Mouse (Mus musculus) C2C12 (cell line): ENCODE data around the gene Gm20388. TPM values are rescaled to one million over a fixed set of nuclear protein-coding genes. Genes with fewer than 3 reads are reported as not detected.
"Not testable (repeated sequence)": the region's sequence is repeated elsewhere in the genome, so short reads cannot be mapped to it uniquely, and the experiment has no call there.

Experiments
- H3K27me3 ChIP-seq: one replicate; pipeline ENCODE4 v1.6.1; 2011; ENCODE audit not compliant: control insufficient read depth, insufficient read depth, insufficient read length
- H3K36me3 ChIP-seq: one replicate; pipeline ENCODE4 v1.6.1; 2011; ENCODE audit not compliant: control insufficient read depth, insufficient read depth
- H3K4me3 ChIP-seq: one replicate; pipeline ENCODE4 v1.5.1; 2011; ENCODE audit warnings: mild to moderate bottlenecking, control low read depth; ENCODE audit not compliant: poor library complexity, insufficient read depth, severe bottlenecking
- H3K79me2 ChIP-seq: one replicate; pipeline ENCODE4 v1.6.1; 2011; ENCODE audit not compliant: control insufficient read depth, insufficient read depth
- H3K79me3 ChIP-seq: one replicate; pipeline ENCODE4 v1.6.1; 2011; ENCODE audit warnings: low read depth, control low read depth
- H3ac ChIP-seq: one replicate; pipeline ENCODE3; 2011; ENCODE audit warnings: low read depth; ENCODE audit not compliant: control insufficient read depth, insufficient read length
- CEBPB ChIP-seq: IDR thresholded peaks from one replicate; pipeline ENCODE4 v1.6.1; 2011; ENCODE audit warnings: low read depth, mild to moderate bottlenecking, control low read depth, moderate library complexity
- CTCF ChIP-seq: IDR thresholded peaks from one replicate; pipeline ENCODE4 v1.5.1; 2011; ENCODE audit not compliant: control insufficient read depth, insufficient read depth, insufficient read length
- FOSL1 ChIP-seq: IDR thresholded peaks from one replicate; pipeline ENCODE4 v1.8.0; 2011; ENCODE audit warnings: mild to moderate bottlenecking, low read length; ENCODE audit not compliant: poor library complexity, insufficient read depth, severe bottlenecking
- MAX ChIP-seq: IDR thresholded peaks from one replicate; pipeline ENCODE4 v1.6.1; 2011; ENCODE audit warnings: mild to moderate bottlenecking, control low read depth
- MYOD1 ChIP-seq: IDR thresholded peaks from one replicate; pipeline ENCODE4 v1.6.1; 2011; ENCODE audit warnings: low read depth; ENCODE audit not compliant: control insufficient read depth, insufficient read length
- MYOG ChIP-seq: IDR thresholded peaks from one replicate; pipeline ENCODE4 v1.6.1; 2011; ENCODE audit not compliant: control insufficient read depth, insufficient read length; ENCODE audit errors: extremely low read depth
- USF1 ChIP-seq: IDR thresholded peaks from one replicate; pipeline ENCODE4 v1.6.1; 2011; ENCODE audit warnings: low read depth, mild to moderate bottlenecking, control low read depth, moderate library complexity
- polyA plus RNA-seq: library from polyadenylated mRNA; unstranded; fragments of >200 nt; fragmentation: generic; extraction: Trizol; gene quantifications from one replicate; pipeline ENCODE4 v1.2.1, GENCODE M21; 2012; ENCODE audit warnings: missing spikeins

Gm20388 gene
- polyA plus RNA-seq, 1 experiment = 15.0 TPM

DNA sequence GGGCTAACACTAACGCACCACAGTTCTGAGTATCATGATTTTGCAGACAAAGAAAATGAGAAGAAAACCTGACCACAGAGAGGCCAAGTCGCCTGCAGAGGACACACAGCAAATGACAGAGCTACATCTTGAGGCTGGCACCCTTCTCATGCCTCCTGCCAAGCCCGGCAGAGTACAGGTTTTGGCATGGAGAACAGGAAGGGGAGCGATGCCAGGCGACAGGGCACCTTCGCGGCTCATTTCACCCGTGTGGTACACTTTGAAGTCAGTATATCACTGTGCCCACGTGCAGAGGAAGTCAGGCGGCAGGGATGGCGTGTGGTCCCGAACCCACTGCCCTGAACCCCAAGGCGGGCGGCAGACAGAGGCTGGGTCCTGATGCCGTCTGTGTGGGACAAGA lies 1750.0 kb downstream of the Gm20388 start:
- H3K4me3 ChIP-seq = no peak overlapping the region
- TF ChIP-seq FOSL1 (no peak), CEBPB (no peak)
- H3ac ChIP-seq = no peak overlapping the region
- no peaks in the 10 kb centered on the region for H3K79me3 ChIP-seq
- H3K79me2 ChIP-seq = no peaks in the 10 kb centered on the region
- no peaks in the 10 kb centered on the region for H3K36me3 ChIP-seq
- no peaks in the 10 kb centered on the region for H3K27me3 ChIP-seq

DNA sequence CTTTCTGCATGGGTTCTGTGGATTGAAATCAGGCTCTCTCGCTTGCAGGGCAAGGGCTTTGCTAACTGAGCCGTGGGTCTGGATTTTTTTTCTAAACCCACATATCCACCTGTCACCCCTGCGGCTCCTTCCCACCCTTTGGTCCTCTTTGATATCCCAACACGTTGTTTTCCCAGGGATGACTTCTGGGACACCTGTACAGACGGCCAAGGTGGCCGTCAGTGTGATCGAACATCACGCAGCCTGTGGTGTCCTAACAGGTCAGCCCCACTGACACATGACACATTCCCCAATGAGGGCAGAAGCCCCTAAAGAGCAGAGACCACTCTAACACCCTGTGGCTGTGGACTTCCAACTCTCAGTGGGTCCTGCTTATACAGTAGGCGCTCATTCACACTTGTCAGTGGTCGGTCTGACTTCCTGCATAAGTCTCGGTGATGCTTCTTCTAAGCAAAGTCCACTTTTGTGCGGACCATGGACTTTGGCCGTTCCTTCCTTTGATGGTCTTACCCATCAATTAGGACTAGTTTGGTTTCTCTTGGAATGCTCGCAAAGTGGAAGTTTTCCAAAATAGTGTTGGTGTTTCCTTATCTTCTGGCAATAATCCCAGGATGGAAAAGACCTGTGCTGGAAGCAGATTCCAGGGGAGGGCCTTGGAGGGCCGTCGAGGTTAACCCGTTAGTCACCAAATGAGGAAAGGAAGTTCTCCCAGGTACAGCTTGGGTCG lies 1751.2 kb downstream of the Gm20388 start:
- no peaks in the 10 kb centered on the region for H3K79me2 ChIP-seq
- no peaks in the 10 kb centered on the region for H3K27me3 ChIP-seq
- TF ChIP-seq CTCF (no peak), MAX (no peak), MYOG (no peak), CEBPB (no peak), USF1 (no peak), FOSL1 (no peak), MYOD1 (no peak)
- H3K4me3 ChIP-seq = no peak overlapping the region
- no peak overlapping the region for H3ac ChIP-seq
- no peaks in the 10 kb centered on the region for H3K36me3 ChIP-seq
- no peaks in the 10 kb centered on the region for H3K79me3 ChIP-seq

DNA sequence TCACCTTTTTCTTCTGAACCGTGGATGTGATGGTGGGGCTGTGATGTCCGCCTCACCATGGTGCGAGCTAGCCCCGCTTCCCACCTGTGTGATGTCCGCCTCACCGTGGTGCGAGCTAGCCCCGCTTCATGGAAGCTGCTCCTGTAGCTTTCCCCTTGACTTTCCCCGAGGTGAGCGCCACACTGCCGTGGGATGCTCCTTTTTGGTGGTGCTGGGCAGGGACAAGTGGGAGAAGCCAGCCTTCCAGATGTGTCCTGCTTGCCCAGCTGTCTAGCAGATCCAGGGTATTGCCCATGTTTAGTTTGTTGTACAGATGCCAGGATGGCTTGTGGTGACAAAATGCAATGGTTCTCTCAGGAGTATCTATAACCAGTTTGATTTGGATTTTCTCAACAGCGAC lies 1752.5 kb downstream of the Gm20388 start:
- no peaks in the 10 kb centered on the region for H3K79me3 ChIP-seq
- no peaks in the 10 kb centered on the region for H3K27me3 ChIP-seq
- no peak overlapping the region for H3ac ChIP-seq

DNA sequence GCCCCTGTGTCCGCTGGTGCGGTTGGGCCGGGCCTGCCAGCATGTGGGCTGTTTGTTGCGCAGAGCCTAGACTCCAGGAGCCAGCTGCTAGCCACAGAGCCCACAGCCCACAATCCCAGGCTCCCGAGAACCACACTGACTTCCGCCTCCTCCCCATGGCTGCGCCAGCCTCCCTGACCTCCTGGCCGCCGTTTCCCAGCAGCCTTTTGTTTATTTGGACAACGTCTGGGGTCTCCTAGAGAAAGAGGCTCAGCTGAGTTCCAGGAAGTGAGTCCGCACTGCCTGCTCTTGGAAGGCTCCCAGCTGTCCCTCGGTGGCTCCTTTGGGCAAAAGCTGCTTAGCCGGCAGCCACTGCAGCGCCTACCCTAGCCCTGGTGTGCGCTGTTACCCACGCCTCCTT lies 1754.7 kb downstream of the Gm20388 start:
- Histone ChIP-seq H3K27me3 (no peaks in the 10 kb centered on the region), H3K79me3 (no peaks in the 10 kb centered on the region), H3ac (peak overlapping the region; percentile 23), H3K79me2 (no peaks in the 10 kb centered on the region), H3K36me3 (no peaks in the 10 kb centered on the region), H3K4me3 (no peak overlapping the region)
- no peak for TF ChIP-seq FOSL1
- peak; percentile 62 for TF ChIP-seq MYOD1

More for the DNA sequence above, 1752.5 kb downstream of the Gm20388 start:
- Histone ChIP-seq H3K4me3 (no peak overlapping the region), H3K36me3 (no peaks in the 10 kb centered on the region), H3K79me2 (no peaks in the 10 kb centered on the region)
- no peak for TF ChIP-seq USF1
- TF ChIP-seq FOSL1 = no peak
- no peak for TF ChIP-seq MYOD1
- TF ChIP-seq CEBPB = no peak
- TF ChIP-seq CTCF = no peak
- no peak for TF ChIP-seq MYOG
- TF ChIP-seq MAX = no peak

DNA sequence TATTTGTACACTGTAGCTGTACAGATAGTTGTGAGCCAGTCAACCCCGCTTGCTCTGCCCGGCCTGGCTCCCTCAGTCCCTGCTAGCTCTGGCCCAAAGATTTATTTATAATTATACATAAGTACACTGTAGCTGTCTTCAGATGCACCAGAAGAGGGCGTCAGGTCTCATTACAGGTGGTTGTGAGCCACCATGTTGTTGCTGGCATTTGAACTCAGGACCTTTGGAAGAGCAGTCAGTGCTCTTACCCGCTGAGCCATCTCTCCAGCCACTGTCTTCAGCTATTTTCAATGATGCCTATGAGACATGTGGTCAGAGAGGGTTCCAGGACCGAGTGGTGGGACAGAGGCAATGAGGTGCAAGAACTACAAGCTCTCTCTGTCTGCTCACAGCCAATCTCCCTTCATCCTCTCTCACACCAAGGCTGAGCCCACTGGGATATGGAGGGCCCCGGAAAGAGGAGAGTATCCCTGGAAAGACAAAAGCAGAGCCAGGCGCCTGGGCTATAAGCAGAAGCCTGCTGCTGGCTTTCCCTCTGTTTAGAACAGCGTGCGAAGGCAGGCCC lies 1757.4 kb downstream of the Gm20388 start:
- not testable (repeated sequence) for H3K79me3 ChIP-seq, H3K36me3 ChIP-seq, H3K4me3 ChIP-seq

DNA sequence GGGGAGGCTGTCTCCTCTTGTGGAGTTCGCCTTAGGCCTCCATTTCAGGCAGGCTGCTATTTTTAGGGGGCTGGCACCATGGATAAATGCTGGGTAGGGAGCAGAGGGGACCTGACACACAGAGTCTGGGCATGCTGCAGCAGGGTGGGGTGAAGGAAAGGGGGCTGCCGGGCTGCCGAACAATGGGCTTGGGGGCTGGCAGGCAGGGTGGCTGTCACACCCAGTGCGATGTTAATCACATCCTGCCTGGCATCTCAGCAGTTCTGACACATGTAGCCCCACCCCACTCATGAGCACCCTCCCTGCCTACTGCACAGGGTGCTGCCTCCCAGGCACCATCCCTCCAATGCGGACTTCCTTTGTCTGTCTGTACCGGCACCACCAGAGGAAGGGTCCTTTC lies 1757.9 kb downstream of the Gm20388 start:
- Histone ChIP-seq H3K36me3 (no peaks in the 10 kb centered on the region), H3ac (peak overlapping the region; percentile 58), H3K79me2 (no peaks in the 10 kb centered on the region), H3K27me3 (no peaks in the 10 kb centered on the region), H3K79me3 (no peaks in the 10 kb centered on the region), H3K4me3 (peak overlapping the region; percentile 28)
- TF ChIP-seq MYOD1 = no peak
- TF ChIP-seq USF1 = no peak
- no peak for TF ChIP-seq FOSL1
- peak; percentile 79 for TF ChIP-seq MAX

More for the DNA sequence above, 1757.4 kb downstream of the Gm20388 start:
- not testable (repeated sequence) for H3K27me3 ChIP-seq, H3K79me2 ChIP-seq
- peak overlapping the region; percentile 58 for H3ac ChIP-seq
